In genomic region chr5:135903551-135904151, GRCm38 (mm10) we compare ENCODE assay signal across 1 mouse cellular context.
TF ChIP-seq lines count a peak whose summit lies in the region.

No protein-coding gene starts in this region.

TF ChIP-seq in CH12.LX, 34 proteins besides CTCF, POLR2A, EP300 and RAD21:
- TF ChIP-seq MAZ (IDR thresholded peaks at IDR 0.05; ENCODE audit: low read depth, low read length) (no peak), USF1 (IDR thresholded peaks at IDR 0.05; ENCODE audit: low read depth, low read length) (no peak), TBP (conservative IDR thresholded peaks at IDR 0.05; ENCODE audit: low read depth, low read length) (no peak), POLR2AphosphoS2 (IDR thresholded peaks at IDR 0.05; ENCODE audit: low read depth, low read length) (no peak), MAFK (IDR thresholded peaks at IDR 0.05; ENCODE audit: insufficient replicate concordance, low read length) (no peak), ZMIZ1 (IDR thresholded peaks at IDR 0.05; ENCODE audit: low read depth, low read length) (no peak), SMC3 (IDR thresholded peaks at IDR 0.05; ENCODE audit: low read depth, low read length) (peak; percentile 53)
